Mouse (Mus musculus) ES-Bruce4 (cell line): ENCODE results near the gene Mapkap1.

Source experiments
- CTCF ChIP-seq: IDR thresholded peaks from one replicate; pipeline ENCODE4 v1.8.1; 2011; ENCODE audit warnings: low read depth, low read length
- POLR2A ChIP-seq: IDR thresholded peaks from one replicate; pipeline ENCODE4 v1.8.1; 2011; ENCODE audit warnings: low read length; ENCODE audit not compliant: insufficient read depth

- no peak for TF ChIP-seq POLR2A
- TF ChIP-seq CTCF: no peak
Measured at GRCm38 (mm10) chr2:34588546-34588945, 182.0 kb downstream of the Mapkap1 start.
